Mouse (Mus musculus) testis, adult 2 months (tissue): ENCODE results near the gene Nadsyn1. TPM values are rescaled to one million over a fixed set of nuclear protein-coding genes. Genes with fewer than 3 reads are reported as not detected.

Experiments
- H3K27ac ChIP-seq: fragments of 200-500 bp; 2 replicates; pipeline ENCODE4 v1.5.1; 2012; ENCODE audit warnings: low read depth, low read length; ENCODE audit not compliant: control insufficient read depth, insufficient read depth
- H3K27me3 ChIP-seq: fragments of 200-500 bp; 2 replicates; pipeline ENCODE4 v1.6.1; 2012; ENCODE audit warnings: mild to moderate bottlenecking, low read length, moderate library complexity; ENCODE audit not compliant: control insufficient read depth, insufficient read depth
- H3K36me3 ChIP-seq: fragments of 200-500 bp; 2 replicates; pipeline ENCODE4 v1.6.1; 2012; ENCODE audit warnings: mild to moderate bottlenecking, low read length; ENCODE audit not compliant: control insufficient read depth, insufficient read depth
- H3K4me1 ChIP-seq: fragments of 200-500 bp; 2 replicates; pipeline ENCODE4 v1.6.1; 2012; ENCODE audit warnings: low read length; ENCODE audit not compliant: control insufficient read depth, insufficient read depth
- H3K4me3 ChIP-seq: fragments of 200-500 bp; 2 replicates; pipeline ENCODE4 v1.5.1; 2012; ENCODE audit warnings: low read depth, mild to moderate bottlenecking, low read length, moderate library complexity, mixed read lengths; ENCODE audit not compliant: control insufficient read depth
- CTCF ChIP-seq: fragments of 200-500 bp; IDR thresholded peaks from 2 replicates; pipeline ENCODE4 v1.5.1; 2012; ENCODE audit warnings: low read depth, mild to moderate bottlenecking, inconsistent platforms, low read length, moderate library complexity; ENCODE audit not compliant: control insufficient read depth, insufficient read depth, insufficient replicate concordance
- POLR2A ChIP-seq: fragments of 200-500 bp; IDR thresholded peaks from 2 replicates; pipeline ENCODE4 v1.6.1; 2012; ENCODE audit warnings: low read depth, mild to moderate bottlenecking, inconsistent platforms, low read length, moderate library complexity; ENCODE audit not compliant: control insufficient read depth
- polyA plus RNA-seq: library from polyadenylated mRNA; depleted of rRNA; stranded (reverse); fragments of >200 nt; gene quantifications from 2 replicates; pipeline ENCODE4 v1.2.3, GENCODE M21; 2012

Gene Nadsyn1
- polyA plus RNA-seq, 1 experiment = 11.4 TPM

DNA sequence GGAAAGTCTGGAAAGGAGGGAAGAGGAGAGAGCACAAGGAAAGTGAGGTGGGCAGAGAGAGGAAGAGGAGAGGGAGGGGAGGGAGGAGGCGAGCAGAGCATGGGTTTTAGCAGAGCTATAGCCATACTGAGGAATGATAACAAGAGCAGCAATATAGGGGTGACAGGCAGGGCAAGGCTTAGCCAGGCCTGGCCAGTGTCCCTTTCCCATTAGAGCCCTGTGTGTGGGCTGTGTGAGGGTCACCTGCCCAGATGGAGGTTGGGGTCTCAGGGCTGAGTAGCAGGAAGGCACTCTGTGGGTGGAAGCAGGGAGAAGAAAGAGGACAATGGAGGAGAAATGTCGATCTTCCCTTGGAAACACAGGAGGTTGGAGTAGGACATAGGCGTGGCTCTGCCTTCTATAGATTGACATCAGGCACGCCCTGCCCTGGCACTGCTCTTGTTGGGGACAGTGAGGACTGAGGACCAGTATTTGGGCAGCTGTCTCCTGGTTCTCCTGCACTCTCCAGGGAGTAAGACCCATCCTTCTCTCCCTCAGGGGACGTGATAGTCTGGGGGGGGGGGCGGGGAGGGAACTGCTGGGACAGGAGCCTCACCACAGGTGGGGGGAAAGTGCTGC, 39.2 kb downstream of the Nadsyn1 start:
- H3K36me3 ChIP-seq = no peaks in the 10 kb centered on the region
- TF ChIP-seq CTCF (no peak), POLR2A (no peak)
- H3K4me3 ChIP-seq = no peak overlapping the region
- no peaks in the 10 kb centered on the region for H3K27me3 ChIP-seq
- no peak overlapping the region for H3K27ac ChIP-seq
- H3K4me1 ChIP-seq = peaks cover 9% of the 10 kb centered on the region; the same call in 1 of the 2 replicates

DNA sequence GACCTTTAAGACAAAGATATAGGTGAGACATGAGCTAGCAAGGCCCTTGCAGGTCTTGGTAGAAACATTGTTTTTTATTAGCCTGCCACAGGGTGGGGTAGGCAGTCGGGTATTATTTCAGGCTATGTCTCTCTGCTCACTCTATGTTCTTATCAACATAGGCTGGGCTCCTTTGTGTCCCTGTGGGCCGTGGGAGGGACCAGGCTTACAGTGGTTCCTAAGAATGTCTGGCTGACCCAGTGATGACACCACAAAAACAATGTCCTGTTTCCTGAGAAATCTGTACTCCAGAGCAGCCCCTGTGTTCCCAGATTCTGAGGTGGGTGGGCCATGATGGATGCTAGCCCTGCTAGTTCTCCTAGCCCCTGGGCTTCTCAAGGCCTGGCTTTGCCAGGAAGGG, 45.3 kb downstream of the Nadsyn1 start:
- H3K36me3 ChIP-seq = no peaks in the 10 kb centered on the region
- no peaks in the 10 kb centered on the region for H3K27me3 ChIP-seq
- no peak overlapping the region for H3K27ac ChIP-seq
- TF ChIP-seq POLR2A (no peak), CTCF (no peak)
- H3K4me3 ChIP-seq = no peak overlapping the region
- H3K4me1 ChIP-seq = no peaks in the 10 kb centered on the region

DNA sequence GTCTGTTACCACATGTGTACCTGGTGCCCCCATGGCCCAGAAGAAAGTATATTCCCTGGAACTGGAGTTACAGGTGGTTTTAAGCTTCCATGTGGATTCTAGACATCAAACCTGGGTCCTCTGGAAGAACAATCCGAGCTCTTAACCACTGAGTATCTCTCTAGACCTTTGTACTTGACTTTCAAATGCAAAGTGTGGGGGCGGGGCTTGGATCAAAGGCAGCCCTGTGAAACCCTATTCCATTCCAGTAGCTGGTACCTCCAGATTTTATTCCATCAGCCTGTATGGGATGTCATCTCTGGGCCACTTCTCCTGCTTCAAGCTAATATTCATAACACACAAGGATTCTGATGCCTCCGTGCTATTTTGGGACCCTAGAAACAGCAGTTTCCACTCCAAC, 46.5 kb downstream of the Nadsyn1 start:
- Histone ChIP-seq H3K4me1 (no peaks in the 10 kb centered on the region), H3K4me3 (peak overlapping the region; percentile 19), H3K27ac (no peak overlapping the region), H3K36me3 (no peaks in the 10 kb centered on the region), H3K27me3 (no peaks in the 10 kb centered on the region)
- TF ChIP-seq CTCF (no peak), POLR2A (no peak)

DNA sequence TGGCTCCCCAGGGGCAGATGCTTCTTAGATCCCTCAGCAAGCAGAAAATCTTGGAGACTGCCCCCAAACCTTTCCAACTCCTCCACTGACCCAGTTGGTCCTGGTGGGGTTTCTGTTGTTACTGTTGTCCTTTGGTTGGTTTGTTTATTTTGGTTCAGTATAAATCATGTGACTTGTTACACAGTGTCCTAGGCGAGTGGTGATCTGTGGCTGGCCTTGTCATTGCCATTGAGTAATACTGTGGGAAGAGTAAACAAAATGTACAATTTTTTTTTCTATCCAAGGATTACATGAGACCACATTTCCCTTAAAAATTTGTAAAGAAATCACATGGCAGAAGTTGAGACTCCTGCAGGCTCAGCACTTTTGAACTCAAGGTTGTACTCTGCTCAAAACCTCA, 53.2 kb downstream of the Nadsyn1 start:
- Histone ChIP-seq H3K4me3 (no peak overlapping the region), H3K27me3 (no peaks in the 10 kb centered on the region), H3K4me1 (no peaks in the 10 kb centered on the region), H3K27ac (no peak overlapping the region), H3K36me3 (no peaks in the 10 kb centered on the region)
- no peak for TF ChIP-seq POLR2A
- TF ChIP-seq CTCF = no peak

DNA sequence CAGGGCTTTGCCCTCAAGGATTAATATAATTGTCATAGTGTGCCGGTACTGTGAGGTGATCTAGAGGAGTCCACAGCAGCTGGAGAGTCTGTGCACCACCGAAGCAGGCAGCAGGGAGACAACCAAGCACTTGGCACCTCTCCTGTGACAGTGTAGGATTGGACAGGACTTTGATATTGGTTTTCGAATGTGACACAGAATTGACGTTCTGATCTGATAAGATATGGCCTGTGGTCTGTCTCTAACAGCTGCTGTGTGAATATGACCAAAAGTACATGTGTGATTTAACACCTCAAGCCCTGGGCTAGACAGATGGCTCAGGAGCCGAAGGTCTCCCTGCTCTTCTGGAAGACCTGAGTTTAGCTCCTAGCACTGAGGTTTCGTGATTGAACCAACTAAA, 54.4 kb downstream of the Nadsyn1 start:
- Histone ChIP-seq H3K4me3 (no peak overlapping the region), H3K36me3 (no peaks in the 10 kb centered on the region), H3K27me3 (no peaks in the 10 kb centered on the region), H3K27ac (no peak overlapping the region), H3K4me1 (no peaks in the 10 kb centered on the region)
- no peak for TF ChIP-seq POLR2A
- no peak for TF ChIP-seq CTCF

DNA sequence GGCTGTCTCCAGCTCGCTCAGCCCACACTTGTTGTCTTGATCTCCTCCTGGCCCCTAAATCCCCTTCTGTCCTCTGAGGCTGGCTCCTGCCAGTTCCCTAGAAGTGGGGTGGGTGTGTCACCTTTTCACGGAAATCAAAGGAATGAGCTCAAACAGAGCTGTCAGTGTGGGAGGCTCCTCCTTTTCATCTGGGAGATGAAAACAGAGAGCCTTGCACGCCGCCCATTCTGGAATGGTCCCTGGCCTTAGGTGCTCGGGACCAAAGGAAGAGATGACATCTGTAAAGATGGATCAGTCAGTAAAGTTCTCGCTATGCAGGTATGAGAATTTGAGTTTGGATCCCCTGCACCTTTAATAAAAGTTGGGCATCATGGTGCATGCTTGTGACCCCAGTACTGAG, 55.8 kb downstream of the Nadsyn1 start, which contains the start of gene Mrgprg:
Gene Mrgprg (minus strand): TSS at position 101 of the 400 bp plus-strand sequence.
- H3K27me3 ChIP-seq = no peaks in the 10 kb centered on the region
- H3K36me3 ChIP-seq = no peaks in the 10 kb centered on the region
- TF ChIP-seq POLR2A = no peak
- TF ChIP-seq CTCF = no peak
- no peak within 1 kb of the TSS for H3K27ac ChIP-seq
- H3K4me3 ChIP-seq = no peak within 1 kb of the TSS
- H3K4me1 ChIP-seq = no peaks in the 10 kb centered on the region

DNA sequence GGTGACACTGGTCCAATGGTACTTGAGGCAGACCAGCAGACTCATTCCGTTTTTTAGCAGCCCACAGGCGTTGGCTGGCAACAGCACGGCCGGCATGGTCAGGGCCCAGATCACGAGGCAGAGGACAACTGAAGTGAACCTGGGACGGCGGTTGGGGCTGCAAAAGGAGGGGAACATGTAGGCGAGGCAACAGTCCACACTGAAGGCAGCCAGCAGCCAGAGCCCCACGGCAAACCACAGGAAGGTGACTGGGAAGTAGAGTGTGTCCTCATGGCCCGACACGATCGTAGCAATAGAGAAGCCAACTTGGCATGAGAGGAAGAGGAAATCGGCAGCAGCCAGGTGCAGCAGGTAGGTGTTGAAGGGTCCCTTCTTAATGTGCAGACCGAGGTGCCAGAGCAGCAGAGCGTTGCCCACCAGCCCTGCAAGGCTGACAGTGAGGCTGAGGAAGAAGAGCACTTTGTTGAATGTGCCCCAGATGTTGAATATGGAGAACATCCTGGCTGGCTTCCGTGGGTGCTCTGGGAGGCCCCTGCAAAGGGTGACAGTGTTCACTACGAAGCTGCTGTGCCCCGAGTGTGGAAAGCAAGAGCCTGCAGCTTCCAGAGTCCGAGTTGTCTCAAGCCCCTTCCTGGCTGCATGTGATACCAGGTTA, 57.6 kb downstream of the Nadsyn1 start:
- no peak overlapping the region for H3K27ac ChIP-seq

More for the DNA sequence above, 57.6 kb downstream of the Nadsyn1 start:
- Histone ChIP-seq H3K36me3 (no peaks in the 10 kb centered on the region), H3K4me1 (no peaks in the 10 kb centered on the region), H3K4me3 (no peak overlapping the region), H3K27me3 (no peaks in the 10 kb centered on the region)
- TF ChIP-seq POLR2A = no peak
- no peak for TF ChIP-seq CTCF
